Mouse (Mus musculus): ENCODE measurements around the gene Cd200r1.

Cd200r1 gene

GRCm38 (mm10) chr16:44765555-44766319, at the start of gene Cd200r1:
Gene Cd200r1, plus strand, starts transcription at chr16:44765736.
- in situ Hi-C loops (cut with MboI, MseI), result loop anchor here (10.0 kb wide), 1 partner anchor 369 kb away; no protein-coding TSS in a partner anchor

- in situ Hi-C loops (cut with MboI, MseI), result no loop called here
These were observed 49.0 kb upstream of the Cd200r1 start for GRCm38 (mm10) chr16:44716305-44717140.

GRCm38 (mm10) chr16:44717141-44717634, 48.3 kb upstream of the Cd200r1 start:
- in situ Hi-C loops (cut with MboI, MseI), result no loop called here

GRCm38 (mm10) chr16:44717838-44718237, 47.7 kb upstream of the Cd200r1 start:
- in situ Hi-C loops (cut with MboI, MseI), result no loop called here

- in situ Hi-C loops (cut with MboI, MseI), result no loop called here
These were observed 46.2 kb upstream of the Cd200r1 start for GRCm38 (mm10) chr16:44719349-44719748.

GRCm38 (mm10) chr16:44720518-44720917, 45.0 kb upstream of the Cd200r1 start:
- in situ Hi-C loops (cut with MboI, MseI), result no loop called here

GRCm38 (mm10) chr16:44722666-44723065, 42.9 kb upstream of the Cd200r1 start:
- in situ Hi-C loops (cut with MboI, MseI), result no loop called here

- in situ Hi-C loops (cut with MboI, MseI), result no loop called here
These were observed 41.3 kb upstream of the Cd200r1 start, which contains the start of gene Nepro for GRCm38 (mm10) chr16:44724083-44724787. Gene Nepro, plus strand, starts transcription at chr16:44724301.

GRCm38 (mm10) chr16:44724847-44725246, 40.7 kb upstream of the Cd200r1 start:
- in situ Hi-C loops (cut with MboI, MseI), result no loop called here

GRCm38 (mm10) chr16:44725286-44726223, 40.0 kb upstream of the Cd200r1 start:
- in situ Hi-C loops (cut with MboI, MseI), result no loop called here

- in situ Hi-C loops (cut with MboI, MseI), result no loop called here
These were observed 38.0 kb upstream of the Cd200r1 start for GRCm38 (mm10) chr16:44727525-44727924.

GRCm38 (mm10) chr16:44734059-44734458, 31.5 kb upstream of the Cd200r1 start:
- in situ Hi-C loops (cut with MboI, MseI), result no loop called here

GRCm38 (mm10) chr16:44735676-44736075, 29.9 kb upstream of the Cd200r1 start:
- in situ Hi-C loops (cut with MboI, MseI), result no loop called here

GRCm38 (mm10) chr16:44736118-44736517, 29.4 kb upstream of the Cd200r1 start:
- in situ Hi-C loops (cut with MboI, MseI), result no loop called here

- in situ Hi-C loops (cut with MboI, MseI), result no loop called here
These were observed 22.8 kb upstream of the Cd200r1 start for GRCm38 (mm10) chr16:44742753-44743152.

GRCm38 (mm10) chr16:44745471-44745865, 20.1 kb upstream of the Cd200r1 start:
- in situ Hi-C loops (cut with MboI, MseI), result no loop called here

- in situ Hi-C loops (cut with MboI, MseI), result no loop called here
These were observed 19.5 kb upstream of the Cd200r1 start, which contains the start of gene Gtpbp8 for GRCm38 (mm10) chr16:44745866-44746562. Gene Gtpbp8, minus strand, starts transcription at chr16:44746363.

- in situ Hi-C loops (cut with MboI, MseI), result no loop called here
These were observed 17.5 kb upstream of the Cd200r1 start for GRCm38 (mm10) chr16:44748007-44748406.

- in situ Hi-C loops (cut with MboI, MseI), result no loop called here
These were observed 7.8 kb upstream of the Cd200r1 start for GRCm38 (mm10) chr16:44757700-44758099.

GRCm38 (mm10) chr16:44761811-44762210, 3.7 kb upstream of the Cd200r1 start:
- in situ Hi-C loops (cut with MboI, MseI), result loop anchor here (10.0 kb wide), 1 partner anchor 373 kb away; no protein-coding TSS in a partner anchor

All from T-helper 1 cell (primary cell).